Mouse (Mus musculus): ENCODE results near the gene Ip6k2.
A peak's percentile ranks its signal among the peaks of the same experiment; 100 is the strongest.

Ip6k2 gene

DNA sequence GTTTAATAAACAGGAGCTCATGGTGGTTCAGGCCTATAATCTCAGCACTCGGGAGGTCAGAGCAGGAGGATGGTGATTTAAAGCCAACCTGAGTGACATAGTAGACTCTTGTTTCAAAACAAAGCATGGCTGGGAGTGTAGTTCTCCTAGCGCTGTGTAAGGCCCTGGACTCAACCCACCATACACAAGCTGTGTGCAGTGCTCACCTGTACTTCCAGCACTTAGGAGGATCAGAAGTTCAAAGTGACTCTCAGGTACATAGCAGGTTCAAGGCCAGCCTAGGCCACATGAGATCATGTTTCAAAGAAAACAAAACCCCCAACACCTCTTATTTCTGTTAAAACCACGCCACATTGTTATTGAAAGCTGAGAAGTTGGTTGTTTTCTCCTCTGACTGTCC, 5.1 kb downstream of the Ip6k2 start:
- peaks cover 29% of the 10 kb centered on the region for H3K36me3 ChIP-seq (ENCODE audit: insufficient read depth, low read length)
- TF ChIP-seq POU5F1 (IDR thresholded peaks at IDR 0.05; ENCODE audit: borderline replicate concordance, low read length) (no peak), NANOG (IDR thresholded peaks at IDR 0.05; ENCODE audit: borderline replicate concordance, low read length) (no peak), CTCF (conservative IDR thresholded peaks at IDR 0.05; ENCODE audit: low read length) (no peak)

DNA sequence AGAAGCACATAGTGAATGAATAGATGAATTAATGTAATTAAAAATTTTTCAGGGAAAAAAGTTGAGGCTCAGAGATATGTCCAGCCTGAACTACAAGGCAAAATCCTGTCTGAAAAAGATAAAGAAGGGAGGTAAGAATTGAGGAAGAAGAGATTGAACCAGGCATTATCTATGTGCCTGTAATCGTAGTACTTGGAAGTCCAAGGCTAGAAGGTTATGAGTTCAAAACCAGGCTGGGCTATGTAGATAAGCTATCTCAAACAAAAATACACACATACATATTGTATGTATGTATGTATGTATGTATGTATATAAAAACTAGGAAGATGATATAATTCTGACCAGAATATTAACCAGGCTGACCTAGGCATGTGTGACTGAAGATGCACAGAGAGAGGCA, 8.7 kb downstream of the Ip6k2 start:
- Histone ChIP-seq H3K4me3 (replicated peaks; ENCODE audit: low read length) (no peak overlapping the region), H3K27me3 (ENCODE audit: insufficient read depth, low read length) (no peaks in the 10 kb centered on the region), H3K4me1 (replicated peaks; ENCODE audit: low read depth, low read length) (peaks cover 73% of the 10 kb centered on the region), H3K36me3 (ENCODE audit: insufficient read depth, low read length) (peaks cover 30% of the 10 kb centered on the region), H3K9me3 (ENCODE audit: low read length) (no peaks in the 10 kb centered on the region)
- TF ChIP-seq CTCF (conservative IDR thresholded peaks at IDR 0.05; ENCODE audit: low read length) (no peak), NANOG (IDR thresholded peaks at IDR 0.05; ENCODE audit: borderline replicate concordance, low read length) (no peak), POU5F1 (IDR thresholded peaks at IDR 0.05; ENCODE audit: borderline replicate concordance, low read length) (no peak)

More for the DNA sequence above, 5.1 kb downstream of the Ip6k2 start:
- Histone ChIP-seq H3K4me1 (replicated peaks; ENCODE audit: low read depth, low read length) (peaks cover 56% of the 10 kb centered on the region), H3K27me3 (ENCODE audit: insufficient read depth, low read length) (no peaks in the 10 kb centered on the region), H3K9me3 (ENCODE audit: low read length) (no peaks in the 10 kb centered on the region), H3K4me3 (replicated peaks; ENCODE audit: low read length) (no peak overlapping the region)

DNA sequence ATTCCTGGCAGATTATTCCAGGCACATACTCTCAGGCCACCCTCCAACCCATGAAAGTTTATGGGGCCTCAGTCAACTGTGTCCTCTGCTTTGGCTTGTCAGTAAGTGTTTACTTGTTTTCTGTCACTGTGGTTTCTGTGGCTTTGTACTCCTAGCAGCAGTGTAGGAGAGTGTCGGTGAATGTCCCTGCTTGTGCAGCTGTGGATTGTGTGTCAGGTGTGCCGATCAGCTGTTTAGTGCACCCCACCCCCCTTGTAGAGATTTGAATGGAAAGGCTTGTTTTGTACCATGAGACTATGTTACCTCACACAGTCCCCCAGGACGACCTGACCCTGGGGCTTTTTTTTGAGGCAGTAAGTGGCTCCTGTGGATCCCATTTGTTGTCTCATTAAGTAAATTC, 9.1 kb downstream of the Ip6k2 start:
- no peak for TF ChIP-seq NANOG (IDR thresholded peaks at IDR 0.05; ENCODE audit: borderline replicate concordance, low read length)
- no peak for TF ChIP-seq POU5F1 (IDR thresholded peaks at IDR 0.05; ENCODE audit: borderline replicate concordance, low read length)
- no peak for TF ChIP-seq CTCF (conservative IDR thresholded peaks at IDR 0.05; ENCODE audit: low read length)
- no peak overlapping the region for H3K4me3 ChIP-seq (replicated peaks; ENCODE audit: low read length)
- no peaks in the 10 kb centered on the region for H3K9me3 ChIP-seq (ENCODE audit: low read length)
- peaks cover 74% of the 10 kb centered on the region for H3K4me1 ChIP-seq (replicated peaks; ENCODE audit: low read depth, low read length)
- H3K36me3 ChIP-seq (ENCODE audit: insufficient read depth, low read length) = peaks cover 31% of the 10 kb centered on the region
- no peaks in the 10 kb centered on the region for H3K27me3 ChIP-seq (ENCODE audit: insufficient read depth, low read length)

DNA sequence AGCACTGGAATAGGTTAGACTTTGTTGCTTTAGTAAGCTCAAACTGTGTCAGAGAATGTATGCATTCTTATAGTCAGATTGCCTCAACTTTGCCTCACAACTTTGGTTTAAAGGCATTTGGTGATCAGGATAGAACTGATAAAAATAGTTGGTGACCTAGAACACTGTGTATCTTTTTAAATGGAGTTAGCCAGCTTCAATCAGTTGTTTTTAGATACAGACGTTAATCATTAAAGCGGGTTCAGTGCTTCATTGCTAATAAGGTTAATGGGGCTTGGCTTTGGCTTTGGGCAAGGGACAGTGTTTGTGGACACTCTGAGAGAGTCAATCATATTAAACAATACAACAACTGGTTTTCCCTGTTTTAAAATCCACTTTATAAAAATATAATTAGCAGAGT, 11.7 kb downstream of the Ip6k2 start:
- no peak overlapping the region for H3K4me3 ChIP-seq (replicated peaks; ENCODE audit: low read length)
- H3K27me3 ChIP-seq (ENCODE audit: insufficient read depth, low read length) = no peaks in the 10 kb centered on the region
- H3K4me1 ChIP-seq (replicated peaks; ENCODE audit: low read depth, low read length) = peaks cover 63% of the 10 kb centered on the region
- TF ChIP-seq NANOG (IDR thresholded peaks at IDR 0.05; ENCODE audit: borderline replicate concordance, low read length) (no peak), POU5F1 (IDR thresholded peaks at IDR 0.05; ENCODE audit: borderline replicate concordance, low read length) (no peak), CTCF (conservative IDR thresholded peaks at IDR 0.05; ENCODE audit: low read length) (no peak)
- H3K9me3 ChIP-seq (ENCODE audit: low read length) = no peaks in the 10 kb centered on the region
- peaks cover 42% of the 10 kb centered on the region for H3K36me3 ChIP-seq (ENCODE audit: insufficient read depth, low read length)

DNA sequence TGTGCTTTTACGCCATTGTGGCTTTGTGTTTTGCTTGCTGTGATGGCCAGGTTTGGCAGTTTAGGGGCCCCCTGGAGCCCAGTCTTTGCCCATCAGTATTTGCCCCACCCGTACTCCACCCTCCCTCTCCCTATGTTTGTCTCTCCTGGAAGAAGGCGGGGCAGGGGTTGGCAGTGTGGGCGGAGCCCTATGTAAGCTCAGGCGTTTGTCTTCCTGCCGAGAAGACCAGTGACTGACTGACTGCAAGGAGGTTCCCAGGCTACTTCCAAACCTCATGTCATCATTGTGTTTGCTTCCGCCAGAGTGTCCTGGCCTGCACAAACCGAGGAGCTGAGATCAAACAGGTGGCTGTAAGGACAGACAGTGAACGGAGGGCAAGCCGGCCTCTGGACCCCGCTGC, 12.2 kb downstream of the Ip6k2 start:
- H3K27me3 ChIP-seq (ENCODE audit: insufficient read depth, low read length) = no peaks in the 10 kb centered on the region
- H3K4me3 ChIP-seq (replicated peaks; ENCODE audit: low read length) = peak overlapping the region; percentile 55
- TF ChIP-seq CTCF (conservative IDR thresholded peaks at IDR 0.05; ENCODE audit: low read length) (no peak), POU5F1 (IDR thresholded peaks at IDR 0.05; ENCODE audit: borderline replicate concordance, low read length) (no peak), NANOG (IDR thresholded peaks at IDR 0.05; ENCODE audit: borderline replicate concordance, low read length) (no peak)
- peaks cover 43% of the 10 kb centered on the region for H3K36me3 ChIP-seq (ENCODE audit: insufficient read depth, low read length)
- H3K9me3 ChIP-seq (ENCODE audit: low read length) = no peaks in the 10 kb centered on the region
- H3K4me1 ChIP-seq (replicated peaks; ENCODE audit: low read depth, low read length) = peaks cover 62% of the 10 kb centered on the region

DNA sequence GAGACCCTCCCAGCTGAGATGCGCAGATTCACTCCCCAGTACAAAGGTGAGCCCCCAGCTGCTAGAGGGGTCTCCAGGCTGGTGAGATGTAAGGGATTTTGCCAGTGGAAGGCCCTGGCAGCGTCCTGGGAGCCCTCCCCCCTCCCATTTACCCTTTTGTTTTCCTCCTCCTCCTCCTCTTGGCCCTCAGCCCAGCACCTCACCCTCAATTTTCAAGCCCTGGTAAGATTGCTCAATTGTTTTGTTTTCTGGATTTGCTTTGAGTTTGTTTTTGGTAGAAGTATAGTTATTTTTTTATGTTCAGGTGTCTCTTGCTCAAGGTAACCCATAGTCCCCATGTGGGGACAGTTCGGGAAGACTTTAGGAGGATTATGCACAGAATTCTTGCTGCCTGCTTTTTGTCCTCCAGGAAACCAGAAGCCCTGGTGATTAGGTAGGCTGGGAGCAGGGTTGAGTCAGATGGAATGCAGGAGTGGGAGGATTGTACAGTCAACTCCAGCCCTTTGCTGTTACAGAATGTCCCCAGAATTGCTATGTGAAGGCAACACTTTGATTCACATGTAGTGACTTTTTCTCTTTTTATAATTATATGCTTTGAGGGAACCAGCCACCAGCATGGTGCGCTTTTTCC, 12.9 kb downstream of the Ip6k2 start:
- Histone ChIP-seq H3K27me3 (ENCODE audit: insufficient read depth, low read length) (no peaks in the 10 kb centered on the region), H3K36me3 (ENCODE audit: insufficient read depth, low read length) (peaks cover 49% of the 10 kb centered on the region), H3K4me1 (replicated peaks; ENCODE audit: low read depth, low read length) (peaks cover 56% of the 10 kb centered on the region), H3K4me3 (replicated peaks; ENCODE audit: low read length) (peak overlapping the region; percentile 55), H3K9me3 (ENCODE audit: low read length) (no peaks in the 10 kb centered on the region)
- no peak for TF ChIP-seq POU5F1 (IDR thresholded peaks at IDR 0.05; ENCODE audit: borderline replicate concordance, low read length)
- no peak for TF ChIP-seq NANOG (IDR thresholded peaks at IDR 0.05; ENCODE audit: borderline replicate concordance, low read length)
- TF ChIP-seq CTCF (conservative IDR thresholded peaks at IDR 0.05; ENCODE audit: low read length) = no peak

DNA sequence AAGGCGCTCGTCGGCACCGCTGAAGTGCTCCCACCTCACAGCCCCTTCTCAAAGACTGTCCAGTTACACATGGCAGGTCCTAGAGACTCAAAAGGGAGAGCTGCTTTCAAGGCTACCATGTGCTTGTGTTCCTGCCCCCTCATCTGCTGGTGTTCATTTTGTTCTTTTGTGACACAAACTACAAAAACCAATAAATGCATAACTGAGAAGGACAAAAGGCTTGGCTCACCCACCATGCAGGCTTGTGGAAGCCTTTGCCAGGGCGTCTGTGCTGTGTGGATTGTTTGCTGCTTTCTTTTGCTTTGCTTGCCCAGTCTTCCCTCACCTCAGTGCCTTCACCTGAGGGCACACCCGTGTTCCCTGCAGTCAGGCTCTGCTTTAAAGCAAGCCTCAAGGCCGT, 13.9 kb downstream of the Ip6k2 start:
- no peaks in the 10 kb centered on the region for H3K9me3 ChIP-seq (ENCODE audit: low read length)
- no peaks in the 10 kb centered on the region for H3K27me3 ChIP-seq (ENCODE audit: insufficient read depth, low read length)
- H3K4me1 ChIP-seq (replicated peaks; ENCODE audit: low read depth, low read length) = peaks cover 46% of the 10 kb centered on the region
- peak overlapping the region; percentile 63 for H3K4me3 ChIP-seq (replicated peaks; ENCODE audit: low read length)
- H3K36me3 ChIP-seq (ENCODE audit: insufficient read depth, low read length) = peaks cover 59% of the 10 kb centered on the region
- TF ChIP-seq POU5F1 (IDR thresholded peaks at IDR 0.05; ENCODE audit: borderline replicate concordance, low read length) = no peak
- TF ChIP-seq CTCF (conservative IDR thresholded peaks at IDR 0.05; ENCODE audit: low read length) = no peak
- no peak for TF ChIP-seq NANOG (IDR thresholded peaks at IDR 0.05; ENCODE audit: borderline replicate concordance, low read length)

DNA sequence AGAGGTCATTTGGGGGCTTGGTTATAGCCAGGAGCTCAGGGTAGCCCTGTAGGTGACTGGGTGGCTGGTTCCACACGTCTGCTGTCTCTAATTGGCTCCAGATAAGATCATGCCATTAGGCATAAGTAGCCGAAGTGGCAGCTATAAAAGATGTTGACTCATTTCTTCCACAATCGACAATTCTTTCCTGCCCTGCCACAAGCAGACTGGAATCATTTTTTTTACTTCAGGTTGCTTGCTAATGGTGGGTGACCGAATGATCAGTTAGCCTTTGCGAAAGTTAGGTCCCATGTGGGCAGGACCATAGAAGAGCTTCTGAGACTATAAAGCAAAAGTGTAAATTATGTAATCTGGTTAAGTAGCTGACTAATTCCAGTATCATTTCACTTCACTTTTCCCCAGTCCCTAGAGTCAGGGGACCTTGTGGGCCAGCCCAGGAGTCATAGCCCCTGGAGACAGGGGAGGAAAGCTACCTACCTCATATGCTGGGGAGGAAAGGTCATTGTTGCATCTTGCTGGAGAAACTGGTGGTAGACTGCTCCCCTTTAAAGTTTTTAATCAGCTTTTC, 15.0 kb downstream of the Ip6k2 start:
- H3K27me3 ChIP-seq (ENCODE audit: insufficient read depth, low read length) = no peaks in the 10 kb centered on the region
- TF ChIP-seq NANOG (IDR thresholded peaks at IDR 0.05; ENCODE audit: borderline replicate concordance, low read length) (no peak), CTCF (conservative IDR thresholded peaks at IDR 0.05; ENCODE audit: low read length) (no peak), POU5F1 (IDR thresholded peaks at IDR 0.05; ENCODE audit: borderline replicate concordance, low read length) (no peak)
- peaks cover 39% of the 10 kb centered on the region for H3K4me1 ChIP-seq (replicated peaks; ENCODE audit: low read depth, low read length)
- H3K9me3 ChIP-seq (ENCODE audit: low read length) = no peaks in the 10 kb centered on the region
- no peak overlapping the region for H3K4me3 ChIP-seq (replicated peaks; ENCODE audit: low read length)
- H3K36me3 ChIP-seq (ENCODE audit: insufficient read depth, low read length) = peaks cover 67% of the 10 kb centered on the region
